ENCODE assay signal across 8 mouse cellular contexts in genomic region chr7:80992980-80993833, GRCm38 (mm10). TPM values are rescaled to one million over a fixed set of nuclear protein-coding genes. Genes with fewer than 3 reads are reported as not detected.
DNase-seq lines count a peak whose midpoint lies in the region; ATAC-seq and TF ChIP-seq lines count a peak whose summit lies in the region.

Gene Zfp592 (plus strand): TSS chr7:80993681.

- H3K4me2 ChIP-seq in CH12.LX (ENCODE audit: insufficient read depth, low read depth, poor library complexity, severe bottlenecking) = peak within 1 kb of the TSS; percentile 95
- peak within 1 kb of the TSS; percentile 75 for H3K4me2 ChIP-seq in forebrain, embryonic 11.5 days (ENCODE audit: low read depth, low read length, severe bottlenecking)
- peak within 1 kb of the TSS; percentile 73 for H3K4me2 ChIP-seq in heart, embryonic 15.5 days
- peak within 1 kb of the TSS; percentile 95 for H3K4me2 ChIP-seq in liver, embryonic 16.5 days (ENCODE audit: low read depth, low read length)
- H3K4me2 ChIP-seq in neural tube, embryonic 13.5 days = peak within 1 kb of the TSS; percentile 73

- no peak for TF ChIP-seq EP300 in CH12.LX (IDR thresholded peaks at IDR 0.05; ENCODE audit: low read length)

- H3K79me2 ChIP-seq in CH12.LX (replicated peaks; ENCODE audit: control insufficient read depth, extremely low read depth, insufficient read depth, poor library complexity, severe bottlenecking) = peaks cover 38% of the 10 kb centered on the region

- H3K36me3 ChIP-seq in CH12.LX (replicated peaks in 1 of 2; ENCODE audit: control insufficient read depth in 1 of 2, insufficient read depth in 1 of 2, low read length in 1 of 2) = no peaks in the 10 kb centered on the region
- no peaks in the 10 kb centered on the region for H3K36me3 ChIP-seq in forebrain, embryonic 11.5 days (ENCODE audit: control insufficient read depth, insufficient read depth, low read length)
- H3K36me3 ChIP-seq in heart, embryonic 15.5 days = no peaks in the 10 kb centered on the region
- H3K36me3 ChIP-seq in liver, embryonic 16.5 days (ENCODE audit: control insufficient read depth, insufficient read depth) = no peaks in the 10 kb centered on the region
- 0 out of 2 replicates have a peak, but pooled peaks cover 3% of the 10 kb centered on the region for H3K36me3 ChIP-seq in neural tube, embryonic 13.5 days
- H3K36me3 ChIP-seq in testis, adult 2 months (ENCODE audit: control insufficient read depth, insufficient read depth, low read length) = no peaks in the 10 kb centered on the region

- peak; percentile 44; the same call in 1 of the 2 replicates for TF ChIP-seq POLR2A in CH12.LX (IDR thresholded peaks at IDR 0.05; ENCODE audit: low read depth, low read length)
- TF ChIP-seq POLR2A in testis, adult 2 months (IDR thresholded peaks at IDR 0.05; ENCODE audit: control insufficient read depth, low read depth, low read length) = no peak; the same call in none of the 2 replicates

- H3K4me3 ChIP-seq in CH12.LX (replicated peaks in 1 of 3; ENCODE audit: low read depth in 2 of 3, low read length in 2 of 3, poor library complexity in 1 of 3) = peak within 1 kb of the TSS; percentile 80 to 98 (median 90)
- peak within 1 kb of the TSS; percentile 62 for H3K4me3 ChIP-seq in forebrain, embryonic 11.5 days (ENCODE audit: low read depth, low read length)
- peak within 1 kb of the TSS; percentile 80 for H3K4me3 ChIP-seq in heart, embryonic 15.5 days
- H3K4me3 ChIP-seq in liver, embryonic 16.5 days (ENCODE audit: low read depth, low read length) = peak within 1 kb of the TSS; percentile 96
- peak within 1 kb of the TSS; percentile 94 for H3K4me3 ChIP-seq in neural tube, embryonic 13.5 days
- peak within 1 kb of the TSS; percentile 77 for H3K4me3 ChIP-seq in testis, adult 2 months (ENCODE audit: control insufficient read depth, low read depth, low read length)

- TF ChIP-seq RAD21 in CH12.LX (IDR thresholded peaks at IDR 0.05; ENCODE audit: low read depth, low read length) = no peak

- no peaks in the 10 kb centered on the region for H3K27me3 ChIP-seq in CH12.LX (replicated peaks)
- H3K27me3 ChIP-seq in forebrain, embryonic 11.5 days (ENCODE audit: control insufficient read depth, insufficient read depth, low read length) = no peaks in the 10 kb centered on the region
- no peaks in the 10 kb centered on the region for H3K27me3 ChIP-seq in heart, embryonic 15.5 days
- no peaks in the 10 kb centered on the region for H3K27me3 ChIP-seq in liver, embryonic 16.5 days (ENCODE audit: control insufficient read depth, insufficient read depth, low read depth, low read length)
- no peaks in the 10 kb centered on the region for H3K27me3 ChIP-seq in neural tube, embryonic 13.5 days
- no peaks in the 10 kb centered on the region for H3K27me3 ChIP-seq in testis, adult 2 months (ENCODE audit: control insufficient read depth, insufficient read depth, low read length)

- WGBS in forebrain, embryonic 11.5 days = 0% methylated on average over 61 of the region's 102 CpGs
- WGBS in heart, embryonic 15.5 days = under 1% methylated on average over 65 of the region's 102 CpGs
- WGBS in liver, embryonic 16.5 days (ENCODE audit: insufficient replicate concordance) = under 1% methylated on average over 49 of the region's 102 CpGs
- WGBS in neural tube, embryonic 13.5 days = under 1% methylated on average over 82 of the region's 102 CpGs

- dilution Hi-C loops in CH12.LX (cut with MboI; ENCODE audit: extremely low pct_ligation_motif_present, extremely low pct_unique_long_range_greater_than_20kb, low sequenced_read_pairs) = no loop called here

- H3K9me3 ChIP-seq in CH12.LX (replicated peaks; ENCODE audit: low read length) = no peaks in the 10 kb centered on the region
- no peaks in the 10 kb centered on the region for H3K9me3 ChIP-seq in forebrain, embryonic 11.5 days (ENCODE audit: control insufficient read depth, low read length)
- H3K9me3 ChIP-seq in heart, embryonic 15.5 days (replicated peaks) = no peaks in the 10 kb centered on the region
- no peaks in the 10 kb centered on the region for H3K9me3 ChIP-seq in liver, embryonic 16.5 days (replicated peaks; ENCODE audit: control insufficient read depth, low read length)
- H3K9me3 ChIP-seq in neural tube, embryonic 13.5 days = no peaks in the 10 kb centered on the region

- no peak for TF ChIP-seq CTCF in CH12.LX (conservative IDR thresholded peaks at IDR 0.05 in 1 of 2, IDR thresholded peaks at IDR 0.05 in 1 of 2; ENCODE audit: low read depth in 2 of 2, low read length in 2 of 2)
- TF ChIP-seq CTCF in testis, adult 2 months (IDR thresholded peaks at IDR 0.05; ENCODE audit: control insufficient read depth, insufficient read depth, insufficient replicate concordance, low read depth, low read length) = no peak

- ATAC-seq in forebrain, embryonic 11.5 days (replicated peaks; ENCODE audit: low FRiP score) = peak; percentile 91
- peak; percentile 92 for ATAC-seq in heart, embryonic 15.5 days (replicated peaks; ENCODE audit: insufficient number of reproducible peaks, insufficient read depth, low FRiP score, low read depth)
- ATAC-seq in liver, embryonic 16.5 days (ENCODE audit: low read depth) = peak; percentile 93
- peak; percentile 91 for ATAC-seq in neural tube, embryonic 13.5 days (ENCODE audit: low read depth)

- peak; percentile 45 for DNase-seq in CH12.LX (ENCODE audit: extremely low read depth)
- peak; percentile 44 for DNase-seq in c-Kit-positive CD71-negative TER-119-negative erythroid progenitor cells, embryonic 14.5 days (ENCODE audit: low read depth)
- DNase-seq in forebrain, embryonic 11.5 days (ENCODE audit: low spot score) = peak; percentile 93
- DNase-seq in kidney, postnatal 25 days = peak; percentile 92 to 97

- peak within 1 kb of the TSS; percentile 94 for H3K27ac ChIP-seq in CH12.LX (ENCODE audit: insufficient read depth, low read depth)
- H3K27ac ChIP-seq in forebrain, embryonic 11.5 days (ENCODE audit: low read depth, low read length) = peak within 1 kb of the TSS; percentile 91
- H3K27ac ChIP-seq in heart, embryonic 15.5 days = peak within 1 kb of the TSS; percentile 98
- H3K27ac ChIP-seq in liver, embryonic 16.5 days (ENCODE audit: low read length) = peak within 1 kb of the TSS; percentile 91
- peak within 1 kb of the TSS; percentile 97 for H3K27ac ChIP-seq in neural tube, embryonic 13.5 days (replicated peaks)
- peak within 1 kb of the TSS; percentile 89 for H3K27ac ChIP-seq in testis, adult 2 months (ENCODE audit: control insufficient read depth, insufficient read depth, low read depth, low read length)

- in situ Hi-C loops in CH12.LX (cut with MboI; ENCODE audit: low pct_ligation_motif_present, low pct_unique_long_range_greater_than_20kb, low sequenced_read_pairs) = no loop called here

- peaks cover 0 to 32% of the 10 kb centered on the region in 2 experiments; a peak in 3 of 4 replicates for H3K4me1 ChIP-seq in CH12.LX (ENCODE audit: control insufficient read depth in 1 of 2, insufficient read depth in 2 of 2)
- H3K4me1 ChIP-seq in forebrain, embryonic 11.5 days (replicated peaks; ENCODE audit: control insufficient read depth, insufficient read depth, low read length) = peaks cover 10% of the 10 kb centered on the region; the same call in 1 of the 2 replicates
- H3K4me1 ChIP-seq in heart, embryonic 15.5 days (replicated peaks) = peaks cover 37% of the 10 kb centered on the region
- H3K4me1 ChIP-seq in liver, embryonic 16.5 days (ENCODE audit: control insufficient read depth, low read depth, low read length) = peaks cover 62% of the 10 kb centered on the region
- peaks cover 38% of the 10 kb centered on the region for H3K4me1 ChIP-seq in neural tube, embryonic 13.5 days (replicated peaks)
- H3K4me1 ChIP-seq in testis, adult 2 months (ENCODE audit: control insufficient read depth, insufficient read depth, low read length) = peaks cover 10% of the 10 kb centered on the region

- H3K9ac ChIP-seq in CH12.LX (ENCODE audit: insufficient read depth, low read depth) = peak within 1 kb of the TSS; percentile 85
- H3K9ac ChIP-seq in forebrain, embryonic 11.5 days (ENCODE audit: low read length) = peak within 1 kb of the TSS; percentile 97
- H3K9ac ChIP-seq in heart, embryonic 15.5 days = peak within 1 kb of the TSS; percentile 99
- peak within 1 kb of the TSS; percentile 98 for H3K9ac ChIP-seq in liver, embryonic 16.5 days (ENCODE audit: low read depth, low read length)
- peak within 1 kb of the TSS; percentile 98 for H3K9ac ChIP-seq in neural tube, embryonic 13.5 days

TF ChIP-seq in CH12.LX, 34 proteins besides CTCF, POLR2A, EP300 and RAD21 (continues in another document):
- TF ChIP-seq MAZ (IDR thresholded peaks at IDR 0.05; ENCODE audit: low read depth, low read length) (no peak), ELF1 (IDR thresholded peaks at IDR 0.05; ENCODE audit: low read depth, low read length) (no peak), HCFC1 (IDR thresholded peaks at IDR 0.05; ENCODE audit: low read depth, low read length) (peak; percentile 37), MAFK (IDR thresholded peaks at IDR 0.05; ENCODE audit: insufficient replicate concordance, low read length) (no peak), SIN3A (IDR thresholded peaks at IDR 0.05; ENCODE audit: low read length) (no peak), TCF12 (IDR thresholded peaks at IDR 0.05; ENCODE audit: low read depth, low read length) (0 out of 2 replicates have a peak, but pooled peaks have one; percentile 26), MYC (IDR thresholded peaks at IDR 0.05; ENCODE audit: low read depth, low read length) (no peak), TBP (conservative IDR thresholded peaks at IDR 0.05; ENCODE audit: low read depth, low read length) (no peak), ZMIZ1 (IDR thresholded peaks at IDR 0.05; ENCODE audit: low read depth, low read length) (peak; percentile 74; the same call in 1 of the 2 replicates), ZNF384 (IDR thresholded peaks at IDR 0.05; ENCODE audit: low read depth, low read length) (no peak), UBTF (IDR thresholded peaks at IDR 0.05; ENCODE audit: low read depth, low read length) (peak; percentile 97), MXI1 (IDR thresholded peaks at IDR 0.05; ENCODE audit: low read depth, low read length) (no peak), IRF4 (IDR thresholded peaks at IDR 0.05; ENCODE audit: low read depth, low read length) (no peak), NELFE (IDR thresholded peaks at IDR 0.05; ENCODE audit: low read depth, low read length) (0 out of 2 replicates have a peak, but pooled peaks have one; percentile 12), ZKSCAN1 (IDR thresholded peaks at IDR 0.05; ENCODE audit: borderline replicate concordance, low read depth, low read length) (no peak)

RNA-seq across cellular contexts. Expression of gene Zfp592, which starts in this region (rescaled TPM):
- total RNA-seq in CH12.LX (2012; rRNA removed) (10.1 and 12.8 TPM in 2 replicates), CH12.LX (2014; rRNA removed) (7.8 and 9.0 TPM in 2 replicates)
- polyA plus RNA-seq in CH12.LX (2012; ENCODE audit: insufficient read length, low read depth) = 16.9 and 23.6 TPM in 2 replicates
- polyA plus RNA-seq in forebrain, embryonic 11.5 days (2014; fragmentation: Nextera tagmentation; extraction: Ambion mirVana) = 15.9 TPM in 2 replicates
- 8.5 and 9.4 TPM in 2 replicates for polyA plus RNA-seq in heart, embryonic 15.5 days (2015; fragmentation: Nextera tagmentation; extraction: Ambion mirVana)
- polyA plus RNA-seq in liver, embryonic 16.5 days (2015; fragmentation: Nextera tagmentation; extraction: Ambion mirVana) = 7.1 and 8.1 TPM in 2 replicates
- polyA plus RNA-seq in neural tube, embryonic 13.5 days (2015; fragmentation: Nextera tagmentation; extraction: Ambion mirVana) = 9.2 and 9.4 TPM in 2 replicates
- polyA plus RNA-seq in testis, adult 2 months (2012; rRNA removed) = 16.4 and 19.2 TPM in 2 replicates

Comparison
In these comparisons a context has a peak if more than half of its experiments do, and no peak if none do; other contexts are left out.
1. Peak in every context shown above with its lines: DNase-seq, ATAC-seq, H3K4me3 ChIP-seq and H3K27ac ChIP-seq.
2. DNase-seq: peak in every context shown above with its lines; median percentile 94 in kidney, postnatal 25 days; 93 in forebrain, embryonic 11.5 days; 45 in CH12.LX; 44 in c-Kit-positive CD71-negative TER-119-negative erythroid progenitor cells, embryonic 14.5 days.